Comparison of ENCODE assay signal across 13 mouse cellular contexts in the genomic region with DNA sequence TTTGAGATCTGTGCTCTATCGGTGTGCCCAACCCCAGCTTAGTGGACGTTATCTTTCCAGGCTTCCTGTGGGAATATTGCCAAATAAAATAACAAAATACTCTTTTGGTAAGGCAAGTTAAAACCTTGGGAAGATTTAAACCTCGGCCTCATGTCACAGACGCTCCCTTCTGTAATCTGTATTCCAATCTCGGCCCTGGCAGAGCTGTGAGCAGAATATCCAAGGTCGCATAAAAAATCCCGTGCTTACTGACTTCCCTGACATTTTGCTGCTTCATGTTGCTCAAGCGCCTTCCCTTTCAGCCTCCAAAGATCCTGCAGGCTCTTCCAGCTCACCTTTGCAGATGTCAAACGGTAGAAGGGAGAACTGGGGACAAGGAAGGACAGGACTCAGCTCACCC.
DNase-seq lines count a peak whose midpoint lies in the region; ATAC-seq and TF ChIP-seq lines count a peak whose summit lies in the region.
"Had no signal": no experiment of that assay in that cellular context is flagged by ENCODE, and none has a peak within 500 bp of the region (broad histone marks: within the 10 kb centered on the region; RNA-seq: fewer than 3 reads in every experiment).

No protein-coding gene starts in this region.

- no peak overlapping the region for H3K4me3 ChIP-seq in heart, adult 2 months
- H3K4me3 ChIP-seq in kidney, embryonic 16.5 days (ENCODE audit: low read length) = no peak overlapping the region
- no peak overlapping the region for H3K4me3 ChIP-seq in hindbrain, embryonic 15.5 days
- H3K4me3 ChIP-seq: stomach, embryonic 15.5 days had no signal

- H3K79me2 ChIP-seq in heart, adult 2 months (replicated peaks; ENCODE audit: control insufficient read depth, insufficient read depth, low read length) = peaks cover under 1% of the 10 kb centered on the region; the same call in 1 of the 2 replicates

- H3K4me1 ChIP-seq in heart, adult 2 months (ENCODE audit: control insufficient read depth, insufficient read depth, low read length) = peaks cover 25% of the 10 kb centered on the region
- peaks cover 61% of the 10 kb centered on the region for H3K4me1 ChIP-seq in kidney, embryonic 16.5 days (ENCODE audit: insufficient read depth, low read length)
- peaks cover 67% of the 10 kb centered on the region for H3K4me1 ChIP-seq in hindbrain, embryonic 15.5 days (replicated peaks)

- DNase-seq in heart, adult 2 months = no peak
- no peak for DNase-seq in heart, postnatal 10 days
- no peak for DNase-seq in kidney, postnatal 4 days
- peak; percentile 38 for DNase-seq in adrenal gland, postnatal 10 days
- DNase-seq in cerebellum, postnatal 36 days = no peak
- DNase-seq: lung, postnatal 36 days; thymus, postnatal 36 days had no signal

- ATAC-seq in kidney, embryonic 16.5 days (ENCODE audit: low FRiP score, low TSS enrichment) = no peak
- ATAC-seq in hindbrain, embryonic 15.5 days (ENCODE audit: low FRiP score, low read depth) = no peak
- no peak for ATAC-seq in monocyte, adult 5-6 weeks (replicated peaks; ENCODE audit: insufficient number of reproducible peaks, low FRiP score, low TSS enrichment, poor library complexity, severe bottlenecking)
- ATAC-seq: activated CD4-positive, CD25-positive, alpha-beta regulatory T cell, adult 4 months had no signal

- H3K27me3 ChIP-seq in heart, adult 2 months (ENCODE audit: control insufficient read depth, insufficient read depth, low read length) = no peaks in the 10 kb centered on the region
- H3K27me3 ChIP-seq in kidney, embryonic 16.5 days (ENCODE audit: insufficient read depth, low read length) = no peaks in the 10 kb centered on the region
- H3K27me3 ChIP-seq in hindbrain, embryonic 15.5 days = no peaks in the 10 kb centered on the region
- H3K27me3 ChIP-seq: stomach, embryonic 15.5 days had no signal

- peak overlapping the region; percentile 80; the same call in 1 of the 2 replicates for H3K27ac ChIP-seq in heart, adult 2 months
- H3K27ac ChIP-seq in kidney, embryonic 16.5 days (ENCODE audit: low read length) = 0 out of 2 replicates have a peak overlapping the region, but pooled peaks have one; percentile 8
- H3K27ac ChIP-seq in hindbrain, embryonic 15.5 days (replicated peaks) = peak overlapping the region; percentile 58
- H3K27ac ChIP-seq: stomach, embryonic 15.5 days had no signal

- no peak for TF ChIP-seq POLR2A in heart, adult 2 months (IDR thresholded peaks at IDR 0.05; ENCODE audit: insufficient read depth, low read depth, low read length)

- TF ChIP-seq EP300 in heart, adult 2 months (IDR thresholded peaks at IDR 0.05; ENCODE audit: insufficient read depth, low read depth, low read length) = no peak

- intact Hi-C loops in heart, adult 2 months (cut with DNase I) = no loop called here
- intact Hi-C loops in heart, postnatal 10 days (cut with DNase I) = loop anchor here (5.0 kb wide), 1 partner anchor 85 kb away; no protein-coding TSS in a partner anchor

- 28% methylated on average over 9 of the region's 9 CpGs for WGBS in heart, adult 2 months
- 42% methylated on average over 9 of the region's 9 CpGs for WGBS in kidney, embryonic 16.5 days
- 60% methylated on average over 9 of the region's 9 CpGs for WGBS in hindbrain, embryonic 15.5 days

- no peak overlapping the region for H3K4me2 ChIP-seq in kidney, embryonic 16.5 days (replicated peaks; ENCODE audit: low read depth, low read length)
- no peak overlapping the region for H3K4me2 ChIP-seq in hindbrain, embryonic 15.5 days
- H3K4me2 ChIP-seq: liver, embryonic 11.5 days; stomach, embryonic 15.5 days had no signal

- H3K36me3 ChIP-seq in heart, adult 2 months (ENCODE audit: control insufficient read depth, insufficient read depth, low read length) = peaks cover 3% of the 10 kb centered on the region; the same call in 1 of the 2 replicates
- peaks cover 4% of the 10 kb centered on the region; the same call in 1 of the 2 replicates for H3K36me3 ChIP-seq in kidney, embryonic 16.5 days (ENCODE audit: insufficient read depth, low read length)
- H3K36me3 ChIP-seq in hindbrain, embryonic 15.5 days = no peaks in the 10 kb centered on the region
- H3K36me3 ChIP-seq: stomach, embryonic 15.5 days had no signal

- H3K9me3 ChIP-seq in kidney, embryonic 16.5 days (ENCODE audit: low read length) = no peaks in the 10 kb centered on the region
- no peaks in the 10 kb centered on the region for H3K9me3 ChIP-seq in hindbrain, embryonic 15.5 days
- H3K9me3 ChIP-seq: stomach, embryonic 15.5 days had no signal

- H3K9ac ChIP-seq in heart, adult 2 months (ENCODE audit: low read depth, low read length) = no peak overlapping the region
- H3K9ac ChIP-seq in kidney, embryonic 16.5 days (replicated peaks; ENCODE audit: low read length) = no peak overlapping the region
- H3K9ac ChIP-seq in hindbrain, embryonic 15.5 days = no peak overlapping the region
- H3K9ac ChIP-seq: stomach, embryonic 15.5 days had no signal

- no peak for TF ChIP-seq CTCF in heart, adult 2 months (IDR thresholded peaks at IDR 0.05)

Comparison
In these comparisons a context has a peak if more than half of its experiments do, and no peak if none do; other contexts are left out.
1. H3K27ac ChIP-seq: peak in every context shown above with its lines; median percentile 80 in heart, adult 2 months; 58 in hindbrain, embryonic 15.5 days; 8 in kidney, embryonic 16.5 days.